Mouse (Mus musculus) spleen, postnatal 10 days (tissue): ENCODE data around the gene 4932438A13Rik.

ENCODE experiments used
- DNase-seq, 2 experiments: peaks; one replicate each; pipeline ENCODE4 v3.0.0; 2021 to 2022; ENCODE audit warnings: low spot score in 2 of 2

The 4932438A13Rik gene

DNA sequence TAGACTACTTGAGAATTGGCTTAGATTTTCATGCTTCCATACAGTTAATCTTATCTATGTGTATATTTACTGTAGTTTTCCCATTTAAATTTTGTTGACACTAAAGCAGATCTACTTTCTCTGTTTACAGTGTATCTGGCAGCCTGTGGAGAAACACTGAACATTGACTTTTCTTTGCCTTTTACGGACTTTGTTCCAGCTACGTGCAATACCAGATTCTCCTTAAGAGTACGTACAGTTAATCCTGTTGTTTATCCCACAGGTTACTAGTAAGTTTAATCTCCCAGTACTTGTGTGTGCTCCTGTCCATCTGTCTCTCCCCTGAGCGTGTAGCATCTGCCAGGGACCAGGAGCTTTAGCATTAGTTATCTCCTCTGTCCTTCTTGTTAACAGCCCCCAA lies 55.4 kb downstream of the 4932438A13Rik start:
- no peak for DNase-seq

- no peak for DNase-seq
Observed at GRCm38 (mm10) chr3:36941572-36941971, 78.7 kb downstream of the 4932438A13Rik start.

GRCm38 (mm10) chr3:36942108-36942507 lies 79.2 kb downstream of the 4932438A13Rik start:
- no peak for DNase-seq

- no peak for DNase-seq
Observed at GRCm38 (mm10) chr3:36943706-36944105, 80.8 kb downstream of the 4932438A13Rik start.

GRCm38 (mm10) chr3:37037979-37038378 lies 175.1 kb downstream of the 4932438A13Rik start:
- no peak for DNase-seq

- DNase-seq: no peak
Observed at GRCm38 (mm10) chr3:37039811-37040210, 176.9 kb downstream of the 4932438A13Rik start.

- DNase-seq: no peak
Observed at GRCm38 (mm10) chr3:37051491-37051890, 188.6 kb downstream of the 4932438A13Rik start.

- DNase-seq: peak in 1 of 2 experiments; percentile 12
Observed at GRCm38 (mm10) chr3:37063406-37063805, 200.5 kb downstream of the 4932438A13Rik start, which contains the start of gene Adad1. Adad1 (plus strand) TSS chr3:37063527.

DNA sequence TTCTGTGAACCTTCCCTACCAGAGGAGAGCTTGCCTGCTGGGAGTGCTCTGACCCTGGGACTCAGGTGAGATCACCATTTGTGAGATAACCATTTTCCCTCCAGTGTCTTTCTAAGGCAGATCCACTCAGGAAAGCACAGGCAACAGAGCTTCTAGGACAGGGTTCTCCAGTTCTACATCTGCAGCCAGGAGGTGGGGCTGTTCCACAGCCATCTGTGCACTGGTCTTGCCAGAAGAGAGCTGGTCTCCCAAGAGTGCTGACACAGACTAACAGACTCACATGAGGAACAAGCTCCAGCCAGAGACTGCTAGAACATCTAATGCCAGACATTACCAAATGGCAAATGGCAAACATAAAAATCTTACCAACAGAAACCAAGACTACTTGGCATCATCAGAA lies 210.3 kb downstream of the 4932438A13Rik start:
- peak in 1 of 2 experiments; percentile 24 for DNase-seq

GRCm38 (mm10) chr3:37084860-37085259 lies 222.0 kb downstream of the 4932438A13Rik start:
- DNase-seq: no peak

DNA sequence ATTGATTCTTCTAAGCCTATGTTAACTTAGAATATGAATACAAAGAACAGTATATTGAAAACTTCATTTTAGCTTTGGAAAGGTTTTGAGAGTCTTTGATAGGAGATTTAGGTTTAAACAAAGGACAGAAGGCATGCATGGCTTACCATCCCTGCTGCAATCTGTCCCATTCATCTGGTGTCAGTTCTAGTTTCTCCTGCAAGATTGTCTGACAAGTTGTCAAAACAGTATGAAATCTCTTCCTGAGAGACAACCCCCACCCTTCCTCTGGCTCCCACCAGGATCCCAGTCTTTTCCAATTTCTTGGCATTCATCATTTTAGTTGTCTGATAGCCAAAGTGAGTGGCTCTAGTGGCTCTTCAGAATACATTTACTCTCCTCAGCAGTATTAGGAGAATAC lies 227.8 kb downstream of the 4932438A13Rik start:
- no peak for DNase-seq
